Comparison of ENCODE assay signal across 8 mouse cellular contexts in the genomic region with DNA sequence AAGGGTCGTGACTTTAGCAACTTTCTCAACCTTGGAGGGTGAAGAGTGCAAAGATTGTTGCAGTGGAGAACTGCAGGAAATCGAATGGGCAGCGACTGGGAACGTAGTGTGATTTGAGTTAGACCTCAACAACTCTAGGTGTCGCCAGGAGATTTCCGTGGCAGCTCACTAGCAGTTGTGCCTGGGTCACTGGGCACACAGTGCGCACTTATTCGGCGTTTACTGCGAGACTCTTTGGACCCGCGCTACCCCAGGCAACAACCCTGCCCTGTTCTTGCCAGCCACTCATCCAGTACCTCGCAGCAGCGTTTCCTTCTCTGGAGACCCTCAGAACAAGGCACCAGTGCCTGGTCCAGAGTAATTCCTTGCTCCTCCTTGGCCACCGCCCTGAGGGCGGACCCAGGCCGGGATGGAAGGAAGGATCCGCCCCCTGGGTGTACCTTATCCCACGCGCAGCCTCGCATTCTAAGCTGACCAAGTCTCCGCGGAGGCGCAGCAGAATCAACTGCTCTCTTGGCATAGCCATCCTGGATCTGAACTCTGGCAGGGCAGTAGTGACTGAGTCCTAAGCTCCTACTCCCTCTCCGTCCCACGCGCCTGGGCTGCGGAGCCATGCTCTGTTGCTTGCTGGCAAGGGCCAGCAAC. TPM values are rescaled to one million over a fixed set of nuclear protein-coding genes. Genes with fewer than 3 reads are reported as not detected.
DNase-seq lines count a peak whose midpoint lies in the region; ATAC-seq lines count a peak whose summit lies in the region.

No protein-coding gene starts in this region.

- peaks cover 7% of the 10 kb centered on the region for H3K4me1 ChIP-seq in hindbrain, embryonic 15.5 days (replicated peaks)
- H3K4me1 ChIP-seq in liver, embryonic 11.5 days (replicated peaks; ENCODE audit: control insufficient read depth, insufficient read depth, low read length) = no peaks in the 10 kb centered on the region

- no peaks in the 10 kb centered on the region for H3K36me3 ChIP-seq in hindbrain, embryonic 15.5 days
- H3K36me3 ChIP-seq in liver, embryonic 11.5 days (ENCODE audit: control insufficient read depth, insufficient read depth, low read length) = no peaks in the 10 kb centered on the region

- peaks cover 11% of the 10 kb centered on the region for H3K27me3 ChIP-seq in hindbrain, embryonic 15.5 days
- H3K27me3 ChIP-seq in liver, embryonic 11.5 days (replicated peaks; ENCODE audit: control insufficient read depth, insufficient read depth, low read length) = peaks cover 22% of the 10 kb centered on the region

- H3K4me3 ChIP-seq in hindbrain, embryonic 15.5 days = peak overlapping the region; percentile 31
- peak overlapping the region; percentile 27 for H3K4me3 ChIP-seq in liver, embryonic 11.5 days (ENCODE audit: low read depth, low read length)

- no peak overlapping the region for H3K27ac ChIP-seq in hindbrain, embryonic 15.5 days (replicated peaks)
- no peak overlapping the region for H3K27ac ChIP-seq in liver, embryonic 11.5 days (ENCODE audit: low read depth, low read length)

- 7% methylated on average over 28 of the region's 28 CpGs for WGBS in hindbrain, embryonic 15.5 days
- WGBS in liver, embryonic 11.5 days = 4% methylated on average over 28 of the region's 28 CpGs

- peak; percentile 59; the same call in 1 of the 2 replicates for ATAC-seq in hindbrain, embryonic 15.5 days (ENCODE audit: low FRiP score, low read depth)
- ATAC-seq in liver, embryonic 11.5 days (replicated peaks; ENCODE audit: low FRiP score) = no peak
- no peak for ATAC-seq in erythroblast, adult 5-6 weeks (replicated peaks; ENCODE audit: low FRiP score, poor library complexity, severe bottlenecking)

- no peaks in the 10 kb centered on the region for H3K9me3 ChIP-seq in hindbrain, embryonic 15.5 days
- no peaks in the 10 kb centered on the region for H3K9me3 ChIP-seq in liver, embryonic 11.5 days (ENCODE audit: control insufficient read depth, low read length)

- H3K9ac ChIP-seq in hindbrain, embryonic 15.5 days = 0 out of 2 replicates have a peak overlapping the region, but pooled peaks have one; percentile 5
- no peak overlapping the region for H3K9ac ChIP-seq in liver, embryonic 11.5 days (ENCODE audit: low read depth, low read length)

- peak; percentile 50 for DNase-seq in ES-CJ7 (ENCODE audit: low read depth, low spot score)
- DNase-seq in adrenal gland, postnatal 36 days = peak; percentile 79 to 82
- DNase-seq in gastrocnemius, adult 8-10 months (ENCODE audit: low spot score in 2 of 2) = peak; percentile 54 to 65
- DNase-seq in liver, embryonic 11.5 days (ENCODE audit: low spot score) = no peak
- peak; percentile 51 for DNase-seq in neural tube, embryonic 10.5 days (ENCODE audit: extremely low spot score, low spot score)
- DNase-seq in layer of hippocampus, adult 9-11 months = no peak

- peak overlapping the region; percentile 59 for H3K4me2 ChIP-seq in hindbrain, embryonic 15.5 days
- peak overlapping the region; percentile 54 for H3K4me2 ChIP-seq in liver, embryonic 11.5 days

RNA-seq across cellular contexts. Expression of a gene that starts 10.6 kb away (rescaled TPM):
- total RNA-seq in adrenal gland, postnatal 36 days (2021) = 10 to 100 TPM; 47.5 to 51.0 TPM
- 100 to 1,000 TPM in 1 of 4 experiments, 10 to 100 TPM in 3; 65.1 to 102 (median 78.7) TPM for total RNA-seq in gastrocnemius, adult 8-10 months (2022)
- 2.5 and 3.2 TPM in 2 replicates for polyA plus RNA-seq in hindbrain, embryonic 15.5 days (2015; fragmentation: Nextera tagmentation; extraction: Ambion mirVana)
- 4.7 and 5.3 TPM in 2 replicates for polyA plus RNA-seq in liver, embryonic 11.5 days (2014; fragmentation: Nextera tagmentation; extraction: Ambion mirVana)
- total RNA-seq in erythroblast, adult 5-6 weeks (2015; ENCODE audit: low replicate concordance) = not detected in 2 replicates
- total RNA-seq in erythroblast, adult 5-6 weeks (2017; ENCODE audit: low replicate concordance) = under 0.01 and 0.28 TPM in 2 replicates

Comparison
In these comparisons a context has a peak if more than half of its experiments do, and no peak if none do; other contexts are left out.
1. DNase-seq: peak in ES-CJ7 (single experiment), adrenal gland, postnatal 36 days (2 of 2), gastrocnemius, adult 8-10 months (2 of 2) and neural tube, embryonic 10.5 days (single experiment); none in liver, embryonic 11.5 days (single experiment) and layer of hippocampus, adult 9-11 months (single experiment).
2. RNA of a gene that starts 10.6 kb away (total RNA-seq): 65.1 to 102 TPM in gastrocnemius, adult 8-10 months and 47.5 to 51.0 TPM in adrenal gland, postnatal 36 days; under 0.01 to 0.28 TPM in erythroblast, adult 5-6 weeks; every median in the first group is over 10 times any median in the second.